Mouse (Mus musculus) small intestine, adult 2 months (tissue): Measurements from ENCODE around the gene Unc119. TPM values are rescaled to one million over a fixed set of nuclear protein-coding genes. Genes with fewer than 3 reads are reported as not detected.

Experiments
- H3K27ac ChIP-seq: fragments of 200-500 bp; 2 replicates; pipeline ENCODE4 v1.5.1; 2012; ENCODE audit warnings: low read depth, low read length, control low read depth, inconsistent platforms; ENCODE audit not compliant: insufficient read depth
- H3K27me3 ChIP-seq: fragments of 200-500 bp; 2 replicates; pipeline ENCODE4 v1.6.1; 2012; ENCODE audit warnings: mild to moderate bottlenecking, moderate library complexity, low read length, inconsistent platforms; ENCODE audit not compliant: control insufficient read depth, insufficient read depth
- H3K36me3 ChIP-seq: fragments of 200-500 bp; 2 replicates; pipeline ENCODE4 v1.6.1; 2012; ENCODE audit warnings: mild to moderate bottlenecking, low read length, control low read depth, inconsistent platforms; ENCODE audit not compliant: control insufficient read depth, insufficient read depth
- H3K4me1 ChIP-seq: fragments of 200-500 bp; 2 replicates; pipeline ENCODE4 v1.6.1; 2012; ENCODE audit warnings: low read length, inconsistent platforms, mixed read lengths; ENCODE audit not compliant: control insufficient read depth, insufficient read depth, insufficient read length
- H3K4me3 ChIP-seq: fragments of 200-500 bp; 2 replicates; pipeline ENCODE4 v1.5.1; 2012; ENCODE audit warnings: low read depth, mild to moderate bottlenecking, control low read depth, inconsistent platforms, low read length, moderate library complexity
- CTCF ChIP-seq: fragments of 200-500 bp; IDR thresholded peaks from 2 replicates; pipeline ENCODE4 v1.5.1; 2012; ENCODE audit warnings: low read depth, mild to moderate bottlenecking, control low read depth, inconsistent platforms, low read length, moderate library complexity, mixed read lengths; ENCODE audit not compliant: insufficient replicate concordance, insufficient read length; ENCODE audit errors: extremely low read depth
- POLR2A ChIP-seq: fragments of 200-500 bp; IDR thresholded peaks from 2 replicates; pipeline ENCODE4 v1.6.1; 2012; ENCODE audit warnings: low read depth, mild to moderate bottlenecking, control low read depth, inconsistent platforms, low read length, moderate library complexity
- WGBS: fragments of 180-500 bp; shearing (Covaris S2); methylation state at CpG from one replicate; pipeline ENCODE4 v1.1.7; 2018; 5-methylcytosine and 5-hydroxymethylcytosine counted together
- polyA plus RNA-seq: library from polyadenylated mRNA; depleted of rRNA; stranded (reverse); fragments of >200 nt; gene quantifications from 2 replicates; pipeline ENCODE4 v1.2.3, GENCODE M21; 2012

Unc119 gene
- polyA plus RNA-seq, 1 experiment: 13.3 TPM

- H3K27ac ChIP-seq: peak within 1 kb of the TSS; percentile 67
- 7% methylated on average over 37 of the region's 37 CpGs for WGBS
- H3K36me3 ChIP-seq: no peaks in the 10 kb centered on the region
- H3K4me3 ChIP-seq: peak within 1 kb of the TSS; percentile 84
- TF ChIP-seq CTCF: peak; percentile 28; the same call in 1 of the 2 replicates
- TF ChIP-seq POLR2A: peak; percentile 74; the same call in 1 of the 2 replicates
- peaks cover 3% of the 10 kb centered on the region; the same call in 1 of the 2 replicates for H3K4me1 ChIP-seq
- no peaks in the 10 kb centered on the region for H3K27me3 ChIP-seq
Measured at GRCm38 (mm10) chr11:78327634-78328511, 15.4 kb upstream of the Unc119 start, which contains the start of gene Pigs. TSS of gene Pigs (plus strand) at chr11:78328415.

- Histone ChIP-seq H3K27me3 (no peaks in the 10 kb centered on the region), H3K27ac (no peak overlapping the region), H3K36me3 (peaks cover 4% of the 10 kb centered on the region), H3K4me1 (peaks cover under 1% of the 10 kb centered on the region; the same call in 1 of the 2 replicates), H3K4me3 (peak overlapping the region; percentile 84)
- TF ChIP-seq POLR2A (no peak), CTCF (no peak)
- 1% methylated on average over 41 of the region's 41 CpGs for WGBS
Measured at GRCm38 (mm10) chr11:78328512-78329056, 14.7 kb upstream of the Unc119 start.

- Histone ChIP-seq H3K27me3 (no peaks in the 10 kb centered on the region), H3K36me3 (peaks cover 26% of the 10 kb centered on the region), H3K4me3 (no peak overlapping the region), H3K27ac (no peak overlapping the region), H3K4me1 (no peaks in the 10 kb centered on the region)
- TF ChIP-seq CTCF (no peak), POLR2A (no peak)
- 96% methylated on average over 12 of the region's 12 CpGs for WGBS
Measured at GRCm38 (mm10) chr11:78332676-78333075, 10.6 kb upstream of the Unc119 start.

- H3K4me1 ChIP-seq: no peaks in the 10 kb centered on the region
- TF ChIP-seq CTCF (no peak), POLR2A (no peak)
- H3K27me3 ChIP-seq: no peaks in the 10 kb centered on the region
- 94% methylated on average over 5 of the region's 5 CpGs for WGBS
- H3K27ac ChIP-seq: no peak overlapping the region
- H3K4me3 ChIP-seq: no peak overlapping the region
- peaks cover 31% of the 10 kb centered on the region for H3K36me3 ChIP-seq
Measured at GRCm38 (mm10) chr11:78333992-78334391, 9.3 kb upstream of the Unc119 start.

- 95% methylated on average over 8 of the region's 8 CpGs for WGBS
- Histone ChIP-seq H3K27me3 (no peaks in the 10 kb centered on the region), H3K4me1 (no peaks in the 10 kb centered on the region), H3K27ac (no peak overlapping the region), H3K36me3 (peaks cover 51% of the 10 kb centered on the region), H3K4me3 (no peak overlapping the region)
- TF ChIP-seq POLR2A: no peak
- no peak for TF ChIP-seq CTCF
Measured at GRCm38 (mm10) chr11:78337040-78337439, 6.2 kb upstream of the Unc119 start.

GRCm38 (mm10) chr11:78341702-78342101, 1.6 kb upstream of the Unc119 start:
- H3K36me3 ChIP-seq: peaks cover 32% of the 10 kb centered on the region

GRCm38 (mm10) chr11:78344328-78344889, 1.1 kb downstream of the Unc119 start:
- H3K4me1 ChIP-seq: peaks cover 19% of the 10 kb centered on the region
- peak overlapping the region; percentile 32; the same call in 1 of the 2 replicates for H3K27ac ChIP-seq
- H3K27me3 ChIP-seq: no peaks in the 10 kb centered on the region; the same call in 1 of the 2 replicates
- 74% methylated on average over 6 of the region's 6 CpGs for WGBS
- H3K4me3 ChIP-seq: peak overlapping the region; percentile 93
- TF ChIP-seq CTCF (no peak), POLR2A (no peak)
- H3K36me3 ChIP-seq: peaks cover 16% of the 10 kb centered on the region

More at GRCm38 (mm10) chr11:78341702-78342101, 1.6 kb upstream of the Unc119 start:
- 85% methylated on average over 12 of the region's 12 CpGs for WGBS
- no peak for TF ChIP-seq CTCF
- no peak for TF ChIP-seq POLR2A
- no peak overlapping the region for H3K27ac ChIP-seq
- no peaks in the 10 kb centered on the region; the same call in 1 of the 2 replicates for H3K27me3 ChIP-seq
- peaks cover 14% of the 10 kb centered on the region for H3K4me1 ChIP-seq
- H3K4me3 ChIP-seq: no peak overlapping the region
